Mouse (Mus musculus) kidney, adult 2 months (tissue): ENCODE measurements around the gene Tnrc6a. TPM values are rescaled to one million over a fixed set of nuclear protein-coding genes. Genes with fewer than 3 reads are reported as not detected.
A peak's percentile ranks its signal among the peaks of the same experiment; 100 is the strongest.

Experiments
- DNase-seq: peaks from one replicate; pipeline ENCODE4 v3.0.0; 2021
- H3K27ac ChIP-seq: fragments of 200-500 bp; 2 replicates; pipeline ENCODE4 v1.5.1; 2012; ENCODE audit warnings: low read depth, low read length, control low read depth, inconsistent platforms; ENCODE audit not compliant: insufficient read depth
- H3K27me3 ChIP-seq: fragments of 200-500 bp; replicated peaks from 2 replicates; pipeline ENCODE4 v1.6.1; 2012; ENCODE audit warnings: mild to moderate bottlenecking, moderate library complexity, low read length, inconsistent platforms; ENCODE audit not compliant: control insufficient read depth, insufficient read depth
- H3K36me3 ChIP-seq: fragments of 200-500 bp; 2 replicates; pipeline ENCODE4 v1.6.1; 2012; ENCODE audit warnings: mild to moderate bottlenecking, moderate library complexity, low read length, inconsistent platforms; ENCODE audit not compliant: control insufficient read depth, insufficient read depth
- H3K4me1 ChIP-seq: fragments of 200-500 bp; 2 replicates; pipeline ENCODE4 v1.6.1; 2011; ENCODE audit warnings: low read length; ENCODE audit not compliant: control insufficient read depth, insufficient read depth
- H3K4me3 ChIP-seq: fragments of 200-500 bp; 2 replicates; pipeline ENCODE4 v1.5.1; 2011; ENCODE audit warnings: mild to moderate bottlenecking, low read depth, low read length, control low read depth; ENCODE audit not compliant: insufficient read depth
- CTCF ChIP-seq: fragments of 200-500 bp; conservative IDR thresholded peaks from 2 replicates; pipeline ENCODE4 v1.5.1; 2011; ENCODE audit warnings: low read depth, mild to moderate bottlenecking, control low read depth, low read length, moderate library complexity, mixed read lengths; ENCODE audit not compliant: insufficient read depth, insufficient read length
- POLR2A ChIP-seq: fragments of 200-500 bp; IDR thresholded peaks from one replicate; pipeline ENCODE4 v1.6.1; 2011; ENCODE audit warnings: low read depth, low read length, control low read depth
- WGBS: fragments of 180-500 bp; shearing (Covaris S2); methylation state at CpG from one replicate; pipeline ENCODE4 v1.1.7; 2018; 5-methylcytosine and 5-hydroxymethylcytosine counted together
- polyA plus RNA-seq: library from polyadenylated mRNA; depleted of rRNA; stranded (reverse); fragments of >200 nt; gene quantifications from 2 replicates; pipeline ENCODE4 v1.2.3, GENCODE M21; 2012

Tnrc6a gene
- polyA plus RNA-seq, 1 experiment, result 28.9 TPM

- WGBS, result 34% methylated on average over 10 of the region's 10 CpGs
- TF ChIP-seq POLR2A, result no peak
- TF ChIP-seq CTCF, result 0 out of 2 replicates have a peak, but pooled peaks have one; percentile 10
- peak overlapping the region; percentile 93 for H3K27ac ChIP-seq
- no peak overlapping the region for H3K4me3 ChIP-seq
- DNase-seq, result peak; percentile 93
- H3K27me3 ChIP-seq, result no peaks in the 10 kb centered on the region
- no peaks in the 10 kb centered on the region; the same call in 1 of the 2 replicates for H3K36me3 ChIP-seq
- peaks cover 14% of the 10 kb centered on the region; the same call in 1 of the 2 replicates for H3K4me1 ChIP-seq
Measured at GRCm38 (mm10) chr7:123198695-123199094, 75.0 kb downstream of the Tnrc6a start.

GRCm38 (mm10) chr7:123199151-123199550 is 75.5 kb downstream of the Tnrc6a start:
- Histone ChIP-seq H3K27ac (peak overlapping the region; percentile 93), H3K4me1 (peaks cover 14% of the 10 kb centered on the region; the same call in 1 of the 2 replicates), H3K36me3 (no peaks in the 10 kb centered on the region; the same call in 1 of the 2 replicates), H3K27me3 (no peaks in the 10 kb centered on the region), H3K4me3 (no peak overlapping the region)
- TF ChIP-seq CTCF (no peak), POLR2A (no peak)
- 48% methylated on average over 3 of the region's 3 CpGs for WGBS
- DNase-seq, result peak; percentile 61

- TF ChIP-seq POLR2A (no peak), CTCF (no peak)
Measured at GRCm38 (mm10) chr7:123199656-123200206, 76.0 kb downstream of the Tnrc6a start.

GRCm38 (mm10) chr7:123200722-123201121 is 77.0 kb downstream of the Tnrc6a start:
- Histone ChIP-seq H3K36me3 (no peaks in the 10 kb centered on the region), H3K27ac (no peak overlapping the region), H3K4me3 (no peak overlapping the region), H3K4me1 (peaks cover 14% of the 10 kb centered on the region; the same call in 1 of the 2 replicates), H3K27me3 (no peaks in the 10 kb centered on the region)
- no peak for TF ChIP-seq CTCF
- no peak for TF ChIP-seq POLR2A
- 79% methylated on average over 9 of the region's 9 CpGs for WGBS
- DNase-seq, result no peak

More at GRCm38 (mm10) chr7:123199656-123200206, 76.0 kb downstream of the Tnrc6a start:
- peak overlapping the region; percentile 93 for H3K27ac ChIP-seq
- peak; percentile 46 for DNase-seq
- no peak overlapping the region for H3K4me3 ChIP-seq
- 61% methylated on average over 15 of the region's 15 CpGs for WGBS
- no peaks in the 10 kb centered on the region; the same call in 1 of the 2 replicates for H3K36me3 ChIP-seq
- peaks cover 14% of the 10 kb centered on the region; the same call in 1 of the 2 replicates for H3K4me1 ChIP-seq
- H3K27me3 ChIP-seq, result no peaks in the 10 kb centered on the region

- WGBS, result 24% methylated on average over 14 of the region's 14 CpGs
- DNase-seq, result peak; percentile 62
- Histone ChIP-seq H3K36me3 (no peaks in the 10 kb centered on the region), H3K27ac (no peak overlapping the region), H3K4me1 (peaks cover 3% of the 10 kb centered on the region; the same call in 1 of the 2 replicates), H3K27me3 (no peaks in the 10 kb centered on the region), H3K4me3 (no peak overlapping the region)
- TF ChIP-seq CTCF (peak; percentile 71), POLR2A (no peak)
Measured at GRCm38 (mm10) chr7:123205261-123205660, 81.6 kb downstream of the Tnrc6a start.

- no peaks in the 10 kb centered on the region for H3K36me3 ChIP-seq
- H3K4me3 ChIP-seq, result no peak overlapping the region
- no peak overlapping the region for H3K27ac ChIP-seq
- no peak for TF ChIP-seq POLR2A
- no peak for TF ChIP-seq CTCF
- peak; percentile 24 for DNase-seq
- 41% methylated on average over 6 of the region's 6 CpGs for WGBS
- no peaks in the 10 kb centered on the region for H3K27me3 ChIP-seq
- peaks cover 3% of the 10 kb centered on the region; the same call in 1 of the 2 replicates for H3K4me1 ChIP-seq
Measured at GRCm38 (mm10) chr7:123207561-123207960, 83.9 kb downstream of the Tnrc6a start.

- Histone ChIP-seq H3K4me1 (peaks cover 3% of the 10 kb centered on the region; the same call in 1 of the 2 replicates), H3K27ac (no peak overlapping the region), H3K4me3 (no peak overlapping the region), H3K36me3 (no peaks in the 10 kb centered on the region), H3K27me3 (no peaks in the 10 kb centered on the region)
- WGBS, result 43% methylated on average over 9 of the region's 9 CpGs
- DNase-seq, result peak; percentile 32
- TF ChIP-seq POLR2A (no peak), CTCF (no peak)
Measured at GRCm38 (mm10) chr7:123209864-123210263, 86.2 kb downstream of the Tnrc6a start.

GRCm38 (mm10) chr7:123211461-123211860 is 87.8 kb downstream of the Tnrc6a start:
- 69% methylated on average over 5 of the region's 5 CpGs for WGBS
- no peak overlapping the region for H3K4me3 ChIP-seq
- no peaks in the 10 kb centered on the region for H3K36me3 ChIP-seq
- DNase-seq, result no peak
- H3K27me3 ChIP-seq, result no peaks in the 10 kb centered on the region
- no peak overlapping the region for H3K27ac ChIP-seq
- TF ChIP-seq POLR2A (no peak), CTCF (no peak)
- peaks cover 7% of the 10 kb centered on the region; the same call in 1 of the 2 replicates for H3K4me1 ChIP-seq
